Mouse (Mus musculus) heart, postnatal 0 days (tissue): ENCODE measurements around the gene Tex13c3. TPM values are rescaled to one million over a fixed set of nuclear protein-coding genes. Genes with fewer than 3 reads are reported as not detected.
"Not testable (repeated sequence)": the region's sequence is repeated elsewhere in the genome, so short reads cannot be mapped to it uniquely, and the experiment has no call there.

Experiments used
- ATAC-seq: fragments of 200-750 bp; cut with Nextera tagmentation; 2 replicates; pipeline ENCODE4 v1.8.0; 2017; ENCODE audit warnings: low read depth, moderate number of reproducible peaks, moderate library complexity; ENCODE audit not compliant: insufficient read depth
- DNase-seq: peaks from one replicate; pipeline ENCODE4 v3.0.0-alpha.2; 2016; ENCODE audit warnings: low spot score
- H3K27ac ChIP-seq: fragments of 300-500 bp; sonication (generic); 2 replicates; pipeline ENCODE4 v1.5.1; 2014; ENCODE audit warnings: low read depth, mild to moderate bottlenecking
- H3K27me3 ChIP-seq: fragments of 300-500 bp; sonication (generic); 2 replicates; pipeline ENCODE4 v1.6.1; 2014; ENCODE audit warnings: low read length, mixed read lengths; ENCODE audit not compliant: control insufficient read depth, insufficient read depth
- H3K36me3 ChIP-seq: fragments of 300-500 bp; sonication (generic); replicated peaks from 2 replicates; pipeline ENCODE4 v1.6.1; 2014; ENCODE audit warnings: low read length, mixed read lengths; ENCODE audit not compliant: control insufficient read depth, insufficient read depth
- H3K4me1 ChIP-seq: fragments of 300-500 bp; sonication (generic); 2 replicates; pipeline ENCODE4 v1.6.1; 2014; ENCODE audit warnings: antibody characterized with exemption; ENCODE audit not compliant: control insufficient read depth, insufficient read depth
- H3K4me2 ChIP-seq: fragments of 300-500 bp; sonication (generic); 2 replicates; pipeline ENCODE4 v1.6.1; 2014; ENCODE audit warnings: low read depth, mild to moderate bottlenecking, low read length, moderate library complexity
- H3K4me3 ChIP-seq: fragments of 300-500 bp; sonication (generic); 2 replicates; pipeline ENCODE4 v1.5.1; 2014; ENCODE audit warnings: low read depth, low read length
- H3K9ac ChIP-seq: fragments of 300-500 bp; sonication (generic); replicated peaks from 2 replicates; pipeline ENCODE4 v1.6.1; 2014; ENCODE audit warnings: low read depth, low read length, mixed read lengths
- H3K9me3 ChIP-seq: fragments of 300-500 bp; sonication (generic); replicated peaks from 2 replicates; pipeline ENCODE4 v1.6.1; 2016; ENCODE audit warnings: low read length; ENCODE audit not compliant: control insufficient read depth
- CTCF ChIP-seq: IDR thresholded peaks from 2 replicates; pipeline ENCODE4 v1.5.1; 2016; ENCODE audit warnings: antibody characterized with exemption, control low read depth, low read depth
- EP300 ChIP-seq: IDR thresholded peaks from 2 replicates; pipeline ENCODE4 v1.6.1; 2016; ENCODE audit warnings: antibody characterized with exemption, low read depth
- WGBS: fragments of 180-500 bp; shearing (Covaris S2); extraction: QIAGEN DNeasy Blood & Tissue Kit; methylation state at CpG from one replicate; pipeline ENCODE4 v1.1.7; 2014; 5-methylcytosine and 5-hydroxymethylcytosine counted together
- polyA plus RNA-seq: library from polyadenylated mRNA; unstranded; fragments of >200 nt; fragmentation: Nextera tagmentation; extraction: Ambion mirVana; gene quantifications from 2 replicates; pipeline ENCODE4 v1.2.1, GENCODE M21; 2015
- total RNA-seq: library from RNA; depleted of rRNA; stranded (reverse); fragments of >200 nt; gene quantifications from 2 replicates; pipeline ENCODE4 v1.2.3, GENCODE M21; 2014; ENCODE audit warnings: low replicate concordance; rRNA removed

Gene Tex13c3
- total RNA-seq (not detected in 2 replicates), polyA plus RNA-seq (not detected in 2 replicates)

GRCm38 (mm10) chrX:19481219-19481618 is at the start of gene Tex13c3:
Gene Tex13c3, minus strand, starts transcription at chrX:19481319.
- not testable (repeated sequence) for H3K36me3 ChIP-seq, H3K9ac ChIP-seq, H3K4me1 ChIP-seq, H3K4me3 ChIP-seq, H3K9me3 ChIP-seq, ATAC-seq, H3K27me3 ChIP-seq, DNase-seq, H3K27ac ChIP-seq, H3K4me2 ChIP-seq
- WGBS, result 78% methylated on average over 5 of the region's 5 CpGs

GRCm38 (mm10) chrX:19489731-19490130 is 8.6 kb upstream of the Tex13c3 start:
- H3K4me1 ChIP-seq, result no peaks in the 10 kb centered on the region
- no peak for DNase-seq
- no peak overlapping the region for H3K27ac ChIP-seq
- ATAC-seq, result no peak
- 71% methylated on average over 4 of the region's 4 CpGs for WGBS
- no peaks in the 10 kb centered on the region for H3K9me3 ChIP-seq
- no peak overlapping the region for H3K4me2 ChIP-seq
- H3K9ac ChIP-seq, result no peak overlapping the region
- H3K36me3 ChIP-seq, result no peaks in the 10 kb centered on the region
- no peak for TF ChIP-seq EP300
- no peak for TF ChIP-seq CTCF
- H3K4me3 ChIP-seq, result no peak overlapping the region
- no peaks in the 10 kb centered on the region for H3K27me3 ChIP-seq
